Mouse (Mus musculus): ENCODE data around the gene Olfr316. TPM values are rescaled to one million over a fixed set of nuclear protein-coding genes. Genes with fewer than 3 reads are reported as not detected.

The Olfr316 gene
- total RNA-seq, 1 experiment from 2014 or later, result not detected

DNA sequence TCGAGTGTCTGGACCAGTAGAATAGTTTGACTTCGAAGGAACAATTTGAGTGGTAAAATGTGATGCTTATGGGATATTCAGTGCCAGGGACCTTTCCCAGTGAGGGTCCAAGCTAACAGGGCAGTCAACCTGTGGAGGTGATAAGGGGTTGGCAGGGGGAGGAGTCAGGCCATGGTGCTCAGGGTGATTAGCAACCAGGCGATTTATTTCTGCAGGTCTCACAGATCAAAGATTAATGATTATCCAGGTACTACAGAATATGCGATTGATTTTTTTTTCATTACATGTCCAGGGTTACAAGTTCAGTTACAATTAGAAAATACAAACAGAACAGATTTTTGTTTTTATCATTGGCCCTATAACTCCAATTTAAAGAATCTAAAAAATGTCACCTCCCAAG lies 51.3 kb downstream of the Olfr316 start:
- ATAC-seq (replicated peaks; ENCODE audit: low read depth, poor library complexity, severe bottlenecking), result no peak

DNA sequence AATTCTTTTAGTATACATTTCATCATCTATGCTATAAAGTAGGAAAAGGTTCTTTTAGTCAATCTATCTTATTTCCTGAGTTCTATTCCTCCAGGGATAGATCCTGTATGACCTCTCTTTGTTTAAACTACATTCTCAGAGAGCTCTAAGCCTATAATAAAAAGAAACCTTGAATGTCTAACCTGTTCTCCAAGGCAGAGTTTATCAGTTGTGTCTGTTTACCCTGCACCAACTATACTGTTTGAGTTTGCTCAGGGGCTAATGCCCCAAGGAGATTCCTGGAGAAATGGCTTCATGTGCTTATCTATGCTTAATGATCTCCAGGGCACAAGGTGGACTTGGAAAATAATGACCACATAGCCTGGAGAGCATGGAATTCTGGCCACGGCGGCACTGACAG lies 51.9 kb downstream of the Olfr316 start:
- no peak for ATAC-seq (replicated peaks; ENCODE audit: low read depth, poor library complexity, severe bottlenecking)

Other genes with a start within 250 kb of the Olfr316 start
- gene Olfr330, start 217.9 kb upstream of the Olfr316 start, total RNA-seq (2017), result not detected in 2 replicates
- not detected in 2 replicates for gene Olfr329-ps, start 206.3 kb upstream of the Olfr316 start, total RNA-seq (2017)
- not detected in 2 replicates for gene Olfr328, start 197.1 kb upstream of the Olfr316 start, total RNA-seq (2017)
- not detected in 2 replicates for gene Olfr224, start 182.2 kb upstream of the Olfr316 start, total RNA-seq (2017)
- not detected in 2 replicates for gene Olfr325, start 175.0 kb upstream of the Olfr316 start, total RNA-seq (2017)
- not detected in 2 replicates for gene Olfr324, start 157.6 kb upstream of the Olfr316 start, total RNA-seq (2017)
- not detected in 2 replicates for gene 2210407C18Rik, start 136.7 kb upstream of the Olfr316 start, total RNA-seq (2017)
- not detected in 2 replicates for gene Olfr323, start 122.2 kb upstream of the Olfr316 start, total RNA-seq (2017)
- 4.7 and 8.4 TPM in 2 replicates for gene Trim58, start 112.3 kb upstream of the Olfr316 start, total RNA-seq (2017)
- 0.27 TPM in 1 of 2 replicates, not detected in the other for gene Olfr322, start 94.0 kb upstream of the Olfr316 start, total RNA-seq (2017)
- not detected in 2 replicates for gene Olfr320, start 71.6 kb upstream of the Olfr316 start, total RNA-seq (2017)
- gene Olfr319, start 53.6 kb upstream of the Olfr316 start, total RNA-seq (2017), result not detected in 2 replicates
- not detected in 2 replicates for gene Olfr318, start 28.7 kb upstream of the Olfr316 start, total RNA-seq (2017)
- gene Olfr317, start 13.5 kb upstream of the Olfr316 start, total RNA-seq (2017), result not detected in 2 replicates
- gene Olfr315, start 20.5 kb downstream of the Olfr316 start, total RNA-seq (2017), result not detected in 2 replicates
- gene Olfr314, start 30.2 kb downstream of the Olfr316 start, total RNA-seq (2017), result not detected in 2 replicates
- not detected in 2 replicates for gene Fam183b, start 49.2 kb downstream of the Olfr316 start, total RNA-seq (2017)
- not detected in 2 replicates for gene Olfr313, start 62.3 kb downstream of the Olfr316 start, total RNA-seq (2017)
- not detected in 2 replicates for gene Olfr312, start 76.5 kb downstream of the Olfr316 start, total RNA-seq (2017)
- gene Olfr311, start 86.5 kb downstream of the Olfr316 start, total RNA-seq (2017), result not detected in 2 replicates
- 1.8 and 2.0 TPM in 2 replicates for gene Gm12258, start 94.4 kb downstream of the Olfr316 start, total RNA-seq (2017)
- gene 2810021J22Rik, start 114.5 kb downstream of the Olfr316 start, total RNA-seq (2017), result 4.7 and 11.1 TPM in 2 replicates
- gene Zfp39, start 151.5 kb downstream of the Olfr316 start, total RNA-seq (2017), result 14.6 and 16.4 TPM in 2 replicates
- gene Btnl10, start 165.2 kb downstream of the Olfr316 start, total RNA-seq (2017), result 3.8 and 5.9 TPM in 2 replicates
- 88.5 and 107 TPM in 2 replicates for gene Rnf187, start 186.2 kb downstream of the Olfr316 start, total RNA-seq (2017)
- 12.7 and 17.8 TPM in 2 replicates for gene Hist3h2ba, start 196.2 kb downstream of the Olfr316 start, total RNA-seq (2017)
- 215 and 229 TPM in 2 replicates for gene Hist3h2a, start 202.0 kb downstream of the Olfr316 start, total RNA-seq (2017)
- not detected in 2 replicates for gene Trim17, start 202.0 kb downstream of the Olfr316 start, total RNA-seq (2017)
- gene Trim11, start 225.4 kb downstream of the Olfr316 start, total RNA-seq (2017), result 14.8 and 16.9 TPM in 2 replicates